Mouse (Mus musculus): ENCODE data around the gene Gm9507.

GRCm38 (mm10) chr10:77788621-77789020 lies 23.0 kb downstream of the Gm9507 start:
- TF ChIP-seq POLR2A (IDR thresholded peaks at IDR 0.05; ENCODE audit: borderline replicate concordance, control insufficient read depth, low read depth, low read length) (no peak), CTCF (IDR thresholded peaks at IDR 0.05; ENCODE audit: control insufficient read depth, insufficient read depth, low read length) (no peak)

All from bone marrow, adult 2 months (tissue).